Mouse (Mus musculus) layer of hippocampus, postnatal 25 days (tissue): ENCODE data around the gene Gm28372. TPM values are rescaled to one million over a fixed set of nuclear protein-coding genes. Genes with fewer than 3 reads are reported as not detected.

ENCODE experiments used
- DNase-seq, 2 experiments: peaks; one replicate each; pipeline ENCODE4 v3.0.0; 2022; ENCODE audit warnings: mixed read lengths in 2 of 2, low spot score in 1 of 2; ENCODE audit errors: extremely low spot score in 1 of 2
- total RNA-seq, 2 experiments: library from RNA; stranded (reverse); gene quantifications; 2 replicates each; pipeline ENCODE4 v1.2.3; 2021

The Gm28372 gene
- total RNA-seq, 2 experiments from 2014 or later: not detected

DNA sequence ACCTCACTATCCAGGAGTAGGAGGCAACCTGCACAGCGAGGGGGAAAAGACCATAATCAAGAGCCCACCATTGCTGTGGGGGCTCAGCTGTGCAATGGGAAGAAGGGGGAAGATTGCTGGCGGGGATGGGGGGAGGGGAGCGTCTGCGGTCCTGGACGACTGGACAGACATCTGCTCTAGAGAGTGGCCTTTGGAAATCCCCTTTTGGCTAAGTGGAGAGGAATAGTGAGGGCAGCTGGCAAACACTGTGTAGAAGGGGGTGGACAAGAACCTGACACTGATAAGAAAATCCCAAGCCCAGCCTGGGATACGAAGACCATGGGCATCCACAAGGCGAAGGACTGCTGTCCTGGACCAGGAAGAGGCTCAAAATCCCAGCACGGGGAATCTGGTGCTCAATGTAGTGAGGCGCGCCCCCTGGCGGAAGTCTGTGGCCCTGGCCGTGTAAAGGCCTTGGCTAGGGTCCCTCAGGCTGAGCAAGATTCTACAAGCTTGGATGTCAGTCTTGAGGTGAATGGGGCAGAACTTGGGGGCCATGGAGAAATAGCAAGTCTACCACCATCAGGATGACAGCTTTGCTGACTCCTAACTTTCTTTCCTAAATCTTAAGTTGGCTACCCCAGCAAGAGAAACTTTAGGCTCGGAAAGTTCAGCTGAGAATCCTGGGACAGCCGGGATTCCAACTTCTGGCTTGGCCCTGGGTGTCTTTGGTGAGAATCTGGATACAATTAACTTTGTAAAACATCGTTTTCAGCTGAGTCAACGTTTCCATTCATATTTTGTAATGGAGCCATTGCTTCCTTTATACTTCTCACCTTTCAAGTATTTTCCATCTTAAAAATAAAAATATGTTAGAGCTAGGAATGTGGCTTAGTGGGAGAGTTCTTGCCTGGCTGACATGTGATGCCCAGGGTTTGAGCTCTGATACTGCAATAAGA lies 6.8 kb downstream of the Gm28372 start:
- DNase-seq: peak; percentile 75 to 92

DNA sequence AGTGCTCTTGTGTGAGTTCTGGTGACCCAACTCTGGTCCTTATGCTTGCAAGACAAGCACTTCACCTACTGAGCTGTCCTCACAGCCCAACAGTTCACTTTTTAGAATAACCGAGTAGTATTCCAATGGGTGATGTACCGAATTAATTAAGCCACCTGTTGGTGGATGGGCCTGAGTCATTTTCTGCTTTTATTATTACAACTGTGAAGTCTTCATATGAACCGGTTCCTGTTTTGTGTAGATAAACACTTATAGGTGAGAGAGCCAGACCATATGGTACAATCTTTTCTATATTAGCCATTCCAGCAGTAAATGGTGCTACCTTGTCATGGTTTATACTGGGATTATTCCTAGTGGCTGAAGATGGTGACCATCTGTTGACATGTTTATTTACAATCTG lies 7.7 kb downstream of the Gm28372 start:
- no peak for DNase-seq

- DNase-seq: no peak
Measured at GRCm38 (mm10) chr2:130414094-130414856, 9.2 kb downstream of the Gm28372 start.

DNA sequence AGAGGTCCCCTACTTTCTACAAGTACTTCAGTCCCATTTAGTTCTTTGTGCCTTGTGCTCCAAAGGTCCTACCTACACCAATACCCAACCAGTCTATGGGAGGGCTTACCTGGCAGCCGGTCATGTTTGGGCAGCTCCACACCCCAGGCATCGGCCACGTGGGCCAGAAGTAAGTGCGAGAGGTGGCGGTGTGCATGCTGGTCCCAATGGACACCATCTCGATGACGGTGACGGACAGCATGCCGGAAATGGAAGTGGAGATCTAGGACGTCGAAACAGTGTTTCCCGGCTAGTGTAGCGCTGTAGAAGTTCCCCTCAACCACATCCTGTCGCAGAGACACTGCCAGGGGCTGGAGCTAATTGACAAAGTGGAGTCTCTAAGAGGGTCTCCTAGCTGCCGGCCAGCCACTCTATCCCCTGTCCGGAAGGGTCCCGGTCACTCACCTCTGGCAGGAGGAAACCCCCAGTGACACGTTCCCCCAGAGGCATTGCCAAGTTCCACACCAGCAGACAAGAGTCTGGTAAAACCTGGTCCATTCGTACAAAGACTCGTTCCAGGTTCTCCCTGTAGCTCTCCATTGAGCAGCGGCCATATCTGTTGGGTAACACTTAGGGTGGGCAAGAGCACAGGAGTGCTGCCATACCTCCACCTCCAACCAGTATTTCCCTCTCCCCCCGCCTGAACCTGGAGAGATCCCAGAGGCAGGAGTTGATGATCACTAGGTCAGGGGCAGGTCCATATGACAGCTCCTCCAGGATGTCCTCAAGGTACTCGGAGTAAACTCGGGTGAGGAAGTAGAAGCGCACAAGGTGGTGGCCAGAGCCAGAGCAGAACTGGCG lies 17.0 kb downstream of the Gm28372 start:
- no peak for DNase-seq

- peak; percentile 70 to 76 for DNase-seq
Measured at GRCm38 (mm10) chr2:130423397-130424125, 18.5 kb downstream of the Gm28372 start.

DNA sequence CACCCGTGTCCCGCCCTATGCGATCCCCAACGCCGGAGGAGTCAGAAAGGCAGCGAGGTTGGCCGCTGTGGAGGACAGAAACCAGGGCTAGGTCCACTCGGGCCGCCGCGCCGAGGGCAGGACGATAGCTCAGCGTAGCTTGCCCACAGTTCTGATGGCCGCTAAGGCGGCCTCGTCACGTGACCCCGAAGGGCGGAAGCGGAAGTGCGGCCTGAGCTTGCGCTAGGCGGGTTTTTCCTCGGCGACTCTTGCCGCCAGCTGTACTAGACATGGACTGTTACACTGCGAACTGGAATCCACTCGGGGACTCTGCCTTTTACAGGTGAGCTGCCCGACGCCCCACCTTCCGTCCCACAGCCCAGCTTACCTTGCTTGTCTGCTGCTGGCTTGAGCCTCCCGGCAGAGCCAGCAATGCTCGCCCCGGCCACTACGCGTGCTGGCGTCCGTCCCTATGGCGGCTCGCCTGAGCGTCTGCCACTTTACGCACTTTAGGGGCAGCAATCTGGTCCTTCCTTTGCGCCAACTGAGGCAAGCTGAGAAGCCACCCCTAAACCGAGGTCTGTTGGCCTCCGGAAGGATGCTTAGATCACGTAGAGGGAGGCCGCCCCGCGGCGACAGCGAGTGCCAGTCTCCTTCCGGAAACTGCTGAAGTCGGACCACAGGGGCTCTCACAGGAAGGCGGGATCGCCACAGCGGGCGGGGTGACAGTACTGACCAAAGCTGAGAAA lies 19.3 kb downstream of the Gm28372 start, which contains the start of the genes Vps16 and Pced1a:
TSS of gene Vps16 (plus strand) at position 214 of the 728 bp plus-strand sequence.
TSS of gene Pced1a (minus strand) at position 576 of the 728 bp plus-strand sequence.
- DNase-seq: peak; percentile 82 to 90

- DNase-seq: no peak
Measured at GRCm38 (mm10) chr2:130425112-130425511, 20.1 kb downstream of the Gm28372 start.

- DNase-seq: no peak
Measured at GRCm38 (mm10) chr2:130429851-130430250, 24.8 kb downstream of the Gm28372 start.

DNA sequence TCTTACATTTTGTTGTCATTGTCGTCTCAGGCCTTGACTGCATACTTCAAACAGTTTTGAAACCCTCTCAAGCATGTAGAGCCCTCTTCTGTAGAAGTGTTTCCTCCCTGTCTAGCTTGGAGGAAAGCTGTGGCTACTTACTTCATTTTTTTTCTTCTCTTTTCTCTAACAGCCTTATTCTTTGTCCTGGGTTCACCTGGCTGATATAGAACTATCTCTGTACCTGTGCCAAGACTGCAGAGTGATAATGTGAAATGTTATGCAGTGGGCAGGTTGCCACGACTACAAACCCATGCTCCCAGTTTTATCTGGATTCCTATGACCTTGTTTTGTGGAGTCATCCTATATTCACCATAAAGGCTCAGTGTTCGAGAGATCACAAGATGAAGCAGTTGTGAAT lies 25.4 kb downstream of the Gm28372 start:
- DNase-seq: no peak

- DNase-seq: no peak
Measured at GRCm38 (mm10) chr2:130432157-130432556, 27.1 kb downstream of the Gm28372 start.

DNA sequence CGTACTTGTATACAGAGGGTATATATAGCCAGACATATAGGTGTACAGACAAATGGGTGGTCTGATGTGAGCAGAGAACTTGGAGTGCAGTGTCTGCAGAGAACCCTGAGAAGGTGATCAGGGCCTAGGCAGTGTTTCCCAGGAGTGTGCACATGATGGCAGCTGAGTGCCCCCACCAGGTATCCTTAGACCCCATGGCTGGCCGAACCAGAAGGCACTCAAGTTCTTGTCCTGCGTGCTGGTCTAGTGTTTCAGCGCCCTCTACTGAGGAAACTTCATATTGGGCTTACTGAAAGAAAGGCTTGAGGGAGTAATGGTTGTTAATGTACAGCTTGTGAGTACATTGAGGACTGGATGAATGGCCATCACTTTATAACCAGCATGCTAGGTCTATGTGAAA lies 28.1 kb downstream of the Gm28372 start:
- DNase-seq: peak in 1 of 2 experiments; percentile 49

GRCm38 (mm10) chr2:130436769-130437168 lies 31.7 kb downstream of the Gm28372 start:
- no peak for DNase-seq

DNA sequence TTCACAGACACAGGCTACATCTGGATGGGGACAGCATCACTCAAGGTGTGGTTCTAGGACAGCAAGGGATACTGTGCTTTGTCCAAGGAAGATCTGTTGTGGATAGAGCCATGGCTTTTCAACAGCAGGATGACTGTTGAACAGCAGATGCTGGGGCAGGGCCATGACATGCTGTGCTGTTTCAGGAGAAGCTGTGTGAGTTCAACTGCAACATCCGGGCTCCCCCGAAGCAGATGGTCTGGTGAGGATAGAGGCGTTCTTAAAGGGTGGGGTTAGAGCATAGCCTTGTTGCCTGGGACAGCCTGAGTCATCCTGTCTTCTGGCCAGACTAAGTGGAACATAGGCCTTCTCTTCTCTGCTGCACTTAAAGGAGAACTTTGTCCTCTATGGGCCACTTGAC lies 33.8 kb downstream of the Gm28372 start:
- no peak for DNase-seq

DNA sequence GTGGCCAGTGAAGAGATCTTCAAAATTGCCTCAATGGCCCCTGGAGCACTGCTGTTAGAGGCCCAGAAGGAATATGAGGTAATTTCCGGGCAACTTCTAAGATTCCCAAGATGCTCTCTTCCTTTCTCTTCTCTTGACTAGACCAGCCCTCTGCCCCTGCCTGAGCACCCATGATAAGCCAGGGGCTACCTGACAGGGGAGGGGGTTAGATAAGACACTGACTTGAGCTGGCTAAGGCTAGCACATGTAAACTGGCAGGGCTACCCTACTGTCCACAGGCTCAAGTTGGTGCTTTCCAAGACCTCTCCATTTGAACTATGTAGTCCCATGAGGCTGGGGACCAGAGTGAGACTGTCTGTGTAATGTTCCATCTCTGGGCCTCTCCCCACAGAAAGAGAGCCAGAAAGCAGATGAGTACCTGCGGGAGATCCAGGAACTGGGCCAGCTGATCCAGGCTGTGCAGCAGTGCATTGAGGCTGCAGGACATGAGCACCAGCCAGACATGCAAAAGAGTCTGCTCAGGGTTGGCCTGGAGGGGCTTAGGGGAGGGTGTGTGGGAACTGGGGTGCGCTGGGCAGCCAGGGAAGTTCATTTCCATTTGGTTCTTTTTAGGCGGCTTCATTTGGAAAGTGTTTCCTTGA lies 34.9 kb downstream of the Gm28372 start:
- DNase-seq: no peak

DNA sequence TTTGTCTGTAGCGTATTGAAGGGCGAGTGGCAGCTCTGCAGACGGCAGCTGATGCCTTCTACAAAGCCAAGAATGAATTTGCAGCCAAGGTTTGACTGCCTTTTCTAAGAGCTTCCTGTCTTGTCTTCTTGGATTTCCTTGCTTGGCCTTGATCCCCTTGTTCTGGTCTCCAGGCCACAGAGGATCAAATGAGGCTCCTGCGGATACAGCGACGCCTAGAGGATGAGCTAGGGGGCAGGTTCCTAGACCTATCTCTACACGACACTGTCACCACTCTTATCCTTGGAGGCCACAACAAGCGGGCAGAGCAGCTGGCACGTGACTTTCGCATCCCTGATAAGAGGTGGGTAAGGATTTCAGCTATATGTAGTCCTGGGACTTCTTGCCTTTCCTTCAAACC lies 37.1 kb downstream of the Gm28372 start:
- no peak for DNase-seq

DNA sequence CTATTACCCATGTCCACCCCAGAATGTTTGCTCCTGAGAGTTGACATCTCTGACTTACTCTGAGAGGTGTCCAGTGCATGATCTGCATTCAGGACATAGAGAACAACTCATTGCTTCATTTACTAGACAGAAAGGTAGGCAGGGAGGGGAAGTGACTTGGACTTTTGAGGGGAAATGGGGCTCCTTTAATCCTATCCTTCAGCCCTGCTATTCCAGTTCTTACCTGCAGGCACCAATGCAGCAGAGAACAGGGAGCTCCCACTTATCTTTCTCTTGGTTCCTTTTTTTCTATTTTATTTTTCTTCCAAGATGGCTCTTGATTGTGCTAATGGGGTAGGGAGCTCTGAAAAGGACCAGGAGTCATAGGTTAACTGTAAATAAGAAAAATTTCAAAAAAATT lies 43.4 kb downstream of the Gm28372 start:
- DNase-seq: no peak

GRCm38 (mm10) chr2:130449021-130449793 lies 44.2 kb downstream of the Gm28372 start:
- no peak for DNase-seq
